Mouse (Mus musculus): ENCODE results near the gene Slc44a5.

The Slc44a5 gene

DNA sequence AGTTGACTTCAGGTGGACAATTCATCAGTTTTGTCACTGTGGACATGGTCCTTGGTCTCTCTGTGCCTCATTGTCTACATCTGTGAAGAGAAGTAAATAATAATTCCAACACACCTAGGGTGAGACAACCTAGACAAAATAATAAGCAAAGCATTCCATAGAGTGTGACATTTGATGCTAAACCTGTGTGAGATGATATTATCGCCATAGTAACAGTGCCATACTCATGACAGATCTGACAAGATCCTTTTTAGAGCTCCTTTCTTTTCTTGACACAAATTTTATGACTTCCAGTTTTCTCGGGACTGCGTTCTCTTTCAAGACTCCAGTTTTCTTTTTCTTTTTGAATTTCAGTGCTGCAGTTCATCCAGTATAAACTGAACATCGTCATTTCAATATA, 192.6 kb downstream of the Slc44a5 start:
- DNase-seq (ENCODE audit: low read depth, low spot score): no peak

DNA sequence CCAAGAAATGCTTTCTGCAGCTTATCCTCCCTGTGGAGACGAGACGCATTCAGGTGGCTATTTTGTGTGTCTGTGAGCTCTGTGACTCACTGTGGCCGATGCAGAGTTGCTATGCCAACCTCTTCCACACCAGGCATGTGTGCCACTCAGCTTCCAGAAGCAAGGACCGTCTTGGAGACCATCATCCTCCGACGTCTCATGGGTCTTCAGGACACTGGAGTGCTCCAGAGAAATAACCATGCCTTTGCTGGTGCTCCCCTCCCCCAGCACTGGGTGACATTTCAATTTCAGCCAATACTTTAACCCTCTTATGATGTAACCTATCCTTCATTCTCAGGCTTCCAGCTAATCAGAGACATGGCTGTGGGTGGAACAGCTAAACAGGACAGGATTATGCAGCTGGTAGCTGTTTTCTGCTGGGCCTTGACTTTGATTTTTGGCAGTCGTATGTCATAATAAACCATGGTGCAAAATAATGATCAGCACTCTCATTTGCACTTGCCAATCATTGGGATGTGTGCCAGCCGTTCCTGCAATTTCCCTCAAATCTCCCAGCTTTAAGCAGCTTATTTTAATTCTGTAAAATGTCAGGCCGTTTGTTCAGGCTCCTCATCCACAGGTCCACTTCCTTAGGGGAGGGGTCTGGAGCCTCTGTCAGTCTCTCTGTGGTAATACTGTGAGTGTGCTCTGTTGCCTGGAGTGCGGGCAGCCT, 198.8 kb downstream of the Slc44a5 start:
- DNase-seq (ENCODE audit: low read depth, low spot score): no peak

DNA sequence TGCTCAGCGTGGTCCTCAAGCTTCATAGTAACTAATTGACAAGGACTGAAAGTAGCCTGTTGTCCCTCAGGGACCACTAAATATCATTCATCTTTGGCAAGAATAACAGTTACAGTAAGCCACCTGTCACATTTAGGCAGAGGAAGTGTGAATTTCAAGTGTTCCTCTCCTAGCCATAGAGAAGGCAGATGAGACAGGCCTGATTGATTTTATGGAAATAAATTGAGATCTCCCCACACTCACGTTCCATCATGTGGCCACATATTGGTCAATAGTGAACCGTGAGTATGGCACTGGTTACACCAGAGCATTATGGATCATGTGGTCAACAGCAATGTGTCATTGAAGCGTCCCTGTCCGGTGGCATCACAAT, 199.3 kb downstream of the Slc44a5 start:
- DNase-seq (ENCODE audit: low read depth, low spot score): no peak

DNA sequence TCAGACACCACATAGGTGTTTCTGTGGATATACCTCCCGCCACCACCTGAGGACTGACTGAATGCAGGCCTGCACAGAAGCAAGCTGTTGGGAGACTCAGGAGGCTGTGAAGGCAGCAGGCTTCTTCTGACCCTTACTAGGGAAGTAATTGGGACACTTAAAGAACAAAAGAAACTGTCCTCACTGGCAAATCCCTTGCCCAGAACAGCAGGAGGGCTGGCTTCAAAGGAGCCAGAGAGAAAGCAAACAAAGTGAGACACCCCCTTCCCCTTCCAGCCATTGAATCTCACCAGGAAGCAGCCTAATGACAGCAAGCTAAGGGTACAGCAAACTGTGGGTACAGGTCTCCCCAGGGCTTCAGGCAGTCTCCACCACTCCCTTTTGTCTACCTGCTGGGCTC, 200.3 kb downstream of the Slc44a5 start:
- DNase-seq (ENCODE audit: low read depth, low spot score): no peak

DNA sequence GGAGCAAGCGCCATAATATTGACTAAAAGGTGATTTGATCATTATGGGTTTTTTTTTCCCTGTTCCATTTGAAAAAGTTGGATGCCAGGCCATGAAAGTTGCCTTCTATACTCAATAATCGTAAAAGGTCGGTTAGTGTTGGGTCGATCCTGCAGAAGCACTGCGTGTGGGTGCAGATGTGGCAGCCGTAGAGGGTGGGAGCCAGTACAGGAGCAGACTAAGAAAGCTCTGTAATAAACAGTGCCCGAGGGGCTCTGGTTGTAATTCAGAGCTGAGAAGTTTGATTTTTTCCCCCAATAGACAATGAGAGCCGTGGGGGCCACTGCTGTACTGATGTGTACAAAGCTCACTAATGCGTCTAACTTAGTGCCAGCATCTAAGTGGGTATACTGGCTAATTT, 200.8 kb downstream of the Slc44a5 start:
- no peak for DNase-seq (ENCODE audit: low read depth, low spot score)

DNA sequence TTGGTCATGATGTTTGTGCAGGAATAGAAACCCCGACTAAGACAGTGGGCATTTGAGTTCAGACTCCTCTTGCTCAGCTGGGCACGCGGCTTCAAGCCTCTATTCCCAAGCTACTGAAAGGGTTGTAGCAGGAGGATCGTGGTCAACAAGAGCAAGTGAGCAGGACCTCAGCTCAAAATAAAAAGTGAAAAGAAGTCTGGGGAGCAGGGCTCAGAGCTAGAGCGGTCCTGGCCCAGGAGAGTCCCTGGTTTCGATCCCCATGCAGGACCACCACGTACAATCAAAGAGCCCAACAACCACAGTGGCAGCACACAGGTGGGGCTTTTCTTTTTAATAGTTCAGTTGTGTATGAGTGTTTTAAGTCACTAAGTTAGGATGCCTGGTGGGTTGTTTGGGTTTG, 201.5 kb downstream of the Slc44a5 start:
- no peak for DNase-seq (ENCODE audit: low read depth, low spot score)

DNA sequence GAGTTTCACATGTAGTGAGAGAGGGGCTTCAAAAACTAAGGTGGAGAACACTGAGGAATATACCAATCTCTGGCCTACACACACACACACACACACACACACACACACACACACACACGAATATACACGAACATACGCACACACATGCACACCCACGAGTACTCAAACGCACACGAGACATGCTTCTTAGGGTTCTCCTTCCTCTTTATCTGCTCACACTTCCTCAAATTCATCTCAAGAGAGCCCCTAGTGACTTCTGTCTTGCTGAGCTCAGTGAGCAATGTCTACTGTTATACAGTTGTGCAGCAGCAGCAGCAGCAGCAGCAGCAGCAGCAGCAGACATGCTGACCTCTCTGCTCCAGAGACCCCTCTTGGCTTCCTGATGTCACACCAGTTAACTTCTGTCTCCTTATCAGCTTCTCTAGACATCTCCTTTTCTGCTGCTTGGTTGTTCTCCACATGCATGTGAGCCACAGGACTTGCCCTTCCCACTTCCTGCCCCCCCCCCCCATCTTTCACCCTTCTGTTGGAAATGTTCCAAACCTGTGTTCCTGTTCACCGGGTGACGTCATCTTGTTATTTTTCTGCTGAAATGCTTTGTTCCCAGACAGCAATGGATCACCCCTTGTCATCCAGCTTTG, 204.5 kb downstream of the Slc44a5 start:
- no peak for DNase-seq (ENCODE audit: low read depth, low spot score)

DNA sequence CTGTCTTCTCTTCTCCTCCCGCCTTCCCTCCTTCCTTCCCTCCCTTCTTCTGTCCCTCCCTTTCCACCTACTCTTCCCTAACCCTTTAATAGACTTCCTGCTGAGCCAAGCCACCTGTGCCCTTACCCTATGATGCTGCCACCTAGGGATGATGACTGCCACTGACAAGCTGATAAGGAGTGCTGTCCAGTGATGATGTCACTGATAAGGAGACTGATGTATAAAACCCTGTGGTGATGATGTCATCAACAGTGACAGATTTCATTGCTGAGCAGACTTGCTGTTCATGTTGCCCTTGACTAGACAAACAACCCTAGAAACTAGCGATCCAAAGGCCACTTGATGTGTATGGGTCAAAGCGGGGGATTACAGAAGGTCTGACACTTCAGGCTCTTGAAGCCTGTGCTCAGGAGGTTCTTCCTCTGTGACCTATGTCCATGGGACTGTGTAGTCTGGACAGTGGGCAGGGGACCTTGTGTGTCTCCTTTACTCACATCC, 206.2 kb downstream of the Slc44a5 start:
- DNase-seq (ENCODE audit: low read depth, low spot score): no peak

DNA sequence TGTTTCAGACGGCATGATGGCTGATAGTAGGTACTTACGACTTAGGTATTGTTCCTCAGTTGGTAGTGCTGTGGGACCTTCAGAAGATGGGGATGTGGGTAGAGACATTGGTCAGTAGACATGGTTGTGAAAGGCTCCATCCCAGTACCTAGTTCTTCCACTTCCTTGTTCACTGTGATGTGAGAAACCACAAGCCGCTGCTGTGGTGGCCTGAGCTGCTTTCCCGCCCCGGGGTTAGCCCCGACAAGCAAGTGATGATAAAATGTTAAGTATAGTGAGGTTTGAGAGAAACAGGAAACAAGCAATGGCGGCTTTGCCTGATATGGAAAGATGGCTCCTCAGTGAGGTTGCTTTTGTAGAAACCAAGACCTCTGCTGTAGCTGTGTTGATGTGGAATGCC, 209.8 kb downstream of the Slc44a5 start:
- no peak for DNase-seq (ENCODE audit: low read depth, low spot score)

DNA sequence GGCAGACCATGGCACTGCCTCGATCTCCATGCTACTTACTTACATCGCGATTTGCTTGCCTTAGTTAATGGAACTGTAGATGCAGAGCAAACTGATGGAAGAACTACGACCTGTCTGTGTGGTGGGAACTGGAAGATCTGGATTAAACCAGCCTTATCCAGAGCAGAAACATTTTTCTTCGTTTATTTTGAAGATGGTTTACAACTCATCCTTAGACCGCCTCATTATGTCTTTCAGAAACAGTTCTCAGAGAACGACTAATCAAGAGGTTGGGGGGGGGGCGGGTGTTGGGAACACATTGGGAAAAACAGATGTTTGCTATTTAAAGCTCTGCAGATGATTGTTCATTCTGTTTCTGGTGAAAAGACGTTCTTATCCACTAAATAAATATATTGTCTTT, 210.7 kb downstream of the Slc44a5 start:
- DNase-seq (ENCODE audit: low read depth, low spot score): no peak

DNA sequence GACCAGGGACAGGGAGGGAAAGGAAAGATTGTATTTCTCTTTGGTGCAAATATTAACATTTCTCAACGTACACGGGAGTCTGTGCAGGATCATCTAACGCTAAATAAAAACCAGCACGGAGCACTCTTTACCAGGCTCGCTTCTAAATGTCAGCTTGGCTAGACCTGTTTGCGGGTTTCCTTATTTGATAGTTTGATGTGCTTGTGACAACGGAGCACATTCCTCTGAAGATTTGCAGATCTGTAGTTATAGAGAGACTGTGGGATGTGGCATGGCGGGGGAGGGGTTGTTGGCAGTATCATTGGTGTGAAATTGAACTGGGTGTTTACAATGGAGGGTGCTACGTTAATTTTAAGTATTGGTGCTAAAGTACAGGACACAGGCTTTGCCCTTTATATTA, 215.4 kb downstream of the Slc44a5 start:
- DNase-seq (ENCODE audit: low read depth, low spot score): no peak

DNA sequence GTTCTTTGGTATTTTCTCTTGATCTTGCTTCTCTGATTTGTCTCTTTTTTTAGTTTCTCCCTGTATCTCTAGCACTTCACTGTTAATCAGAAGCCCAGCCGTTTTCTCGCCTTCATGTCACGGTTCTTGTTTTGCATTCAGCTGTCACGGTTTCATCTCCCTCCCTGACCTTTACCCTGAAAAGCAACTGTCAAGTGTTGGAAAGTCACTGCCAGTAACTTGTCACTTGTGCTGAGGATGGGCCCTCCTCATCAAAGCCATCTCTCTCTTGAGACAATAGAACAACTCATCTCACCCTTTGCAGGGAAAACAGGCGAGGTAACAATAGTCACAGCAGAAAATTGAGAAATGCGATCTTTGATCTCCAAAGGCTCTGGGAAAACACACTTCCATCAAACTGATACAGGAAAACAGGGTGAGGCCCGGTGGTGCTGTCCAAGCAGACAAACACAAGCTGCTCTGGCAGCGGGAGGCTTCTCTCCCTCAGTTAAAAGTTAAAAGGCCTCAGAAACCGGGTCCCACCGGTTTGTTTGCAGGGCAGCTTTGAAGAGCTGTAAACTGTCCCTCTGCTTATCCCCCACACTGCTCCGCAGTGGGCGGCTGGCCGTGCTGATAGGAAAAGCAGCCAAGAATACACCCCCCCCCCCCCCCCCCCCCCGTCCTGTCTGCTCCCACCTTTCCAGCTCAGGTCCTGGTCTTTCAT, 219.2 kb downstream of the Slc44a5 start:
- no peak for DNase-seq (ENCODE audit: low read depth, low spot score)

DNA sequence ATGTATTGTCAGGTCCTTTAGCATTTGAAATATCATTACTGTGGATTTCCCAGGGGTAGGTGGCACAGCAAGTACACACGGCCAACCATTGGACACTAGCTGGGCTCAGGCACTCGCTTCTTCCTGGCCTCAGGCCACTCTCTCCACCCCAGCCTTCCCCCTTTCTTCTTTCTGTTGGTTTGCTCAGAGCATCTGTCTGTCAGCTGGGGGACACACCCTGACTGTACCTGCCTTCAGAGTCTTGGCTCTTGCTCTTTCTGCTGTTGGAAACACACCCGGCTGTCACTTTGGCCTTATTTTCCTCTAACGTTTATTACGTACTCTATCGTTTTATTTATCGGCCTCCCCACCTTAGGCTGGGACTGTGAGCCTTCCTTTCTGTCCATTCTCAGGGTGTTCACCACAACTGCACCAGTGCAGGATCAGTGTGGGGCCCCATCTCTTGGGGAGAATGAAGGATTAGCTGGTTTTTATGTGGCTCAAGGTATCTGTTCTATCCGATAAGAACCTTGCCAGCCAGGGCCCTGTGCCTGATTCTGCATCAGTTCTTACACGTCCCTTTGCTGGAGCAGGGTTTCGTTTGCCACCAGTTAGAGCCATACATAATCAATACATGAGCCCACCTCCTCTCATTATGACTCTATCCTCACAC, 220.1 kb downstream of the Slc44a5 start:
- DNase-seq (ENCODE audit: low read depth, low spot score): no peak

DNA sequence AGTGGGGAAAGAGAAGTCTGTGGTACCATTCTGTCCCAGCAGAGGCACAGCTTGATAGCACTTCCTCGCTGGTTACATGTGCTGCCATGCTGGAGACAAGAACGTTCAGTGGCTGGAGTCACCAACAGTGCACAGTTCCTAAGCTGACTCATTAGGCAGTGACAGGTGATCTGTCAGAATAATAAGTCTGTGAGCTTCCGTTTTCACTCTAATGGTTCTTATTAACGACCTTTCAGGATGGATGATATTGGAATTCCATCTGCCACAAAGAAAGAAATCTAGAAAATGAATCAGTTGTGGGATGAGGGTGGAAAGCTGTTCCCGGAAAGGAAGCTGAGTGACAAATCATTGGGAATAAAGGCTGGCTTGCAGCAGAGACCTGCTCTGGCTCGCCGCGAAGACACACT, 227.2 kb downstream of the Slc44a5 start:
- DNase-seq (ENCODE audit: low read depth, low spot score): no peak

DNA sequence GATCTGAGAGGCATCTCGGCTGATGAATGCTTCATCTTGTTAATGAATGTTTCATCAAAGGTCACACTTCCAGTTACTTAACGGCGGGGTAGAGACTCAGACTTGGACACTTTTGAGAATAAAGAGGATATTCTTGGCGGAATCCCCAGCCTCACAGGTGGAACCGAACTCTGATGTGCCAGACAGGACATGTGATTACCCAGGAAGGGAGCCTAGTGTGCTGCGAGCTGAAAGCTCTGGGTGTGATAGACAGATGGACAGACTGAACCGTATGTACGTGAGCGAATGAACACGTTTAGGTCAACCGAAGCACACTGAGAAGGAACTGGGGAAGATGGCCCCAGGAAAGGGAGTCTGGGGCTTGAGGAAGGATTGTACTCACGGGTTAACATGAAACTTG, 228.6 kb downstream of the Slc44a5 start:
- no peak for DNase-seq (ENCODE audit: low read depth, low spot score)

DNA sequence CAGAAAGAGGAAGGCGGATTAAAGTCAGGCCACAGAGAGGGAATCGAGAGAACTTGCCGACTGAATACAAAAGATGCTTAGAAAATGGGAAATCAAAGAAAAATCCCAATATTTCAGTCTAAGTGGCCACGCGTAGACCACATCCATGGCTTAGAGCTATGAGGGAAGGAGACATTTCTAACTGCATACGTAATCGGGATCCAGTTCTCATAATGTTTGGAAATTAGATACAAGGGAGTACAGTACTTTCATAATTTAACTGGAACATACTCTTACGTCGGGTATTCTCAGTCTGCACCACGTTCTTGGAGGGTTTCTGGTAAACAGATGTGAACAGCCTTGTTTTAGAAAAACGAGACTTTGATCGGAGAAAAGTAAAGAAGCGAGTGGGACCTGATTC, 229.1 kb downstream of the Slc44a5 start:
- DNase-seq (ENCODE audit: low read depth, low spot score): no peak

DNA sequence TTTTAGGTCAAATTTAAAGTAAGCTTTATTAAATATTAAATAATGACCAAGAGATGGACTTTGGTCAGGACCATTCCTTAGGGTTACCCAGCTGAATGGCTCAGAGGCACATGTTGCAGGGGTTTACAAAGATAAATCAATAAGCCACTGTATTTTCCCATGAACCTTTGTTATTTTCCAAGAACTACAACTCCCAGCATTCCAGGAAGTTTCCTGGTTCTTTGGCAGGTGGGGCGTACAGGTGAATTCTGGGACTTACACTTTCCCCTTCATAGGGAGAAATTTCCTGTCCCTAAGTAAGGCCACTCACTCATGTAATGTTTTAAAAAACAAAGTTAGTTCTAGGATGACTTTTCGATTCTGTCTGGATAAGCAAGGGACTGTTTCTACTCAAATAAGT, 235.2 kb downstream of the Slc44a5 start:
- no peak for DNase-seq (ENCODE audit: low read depth, low spot score)

DNA sequence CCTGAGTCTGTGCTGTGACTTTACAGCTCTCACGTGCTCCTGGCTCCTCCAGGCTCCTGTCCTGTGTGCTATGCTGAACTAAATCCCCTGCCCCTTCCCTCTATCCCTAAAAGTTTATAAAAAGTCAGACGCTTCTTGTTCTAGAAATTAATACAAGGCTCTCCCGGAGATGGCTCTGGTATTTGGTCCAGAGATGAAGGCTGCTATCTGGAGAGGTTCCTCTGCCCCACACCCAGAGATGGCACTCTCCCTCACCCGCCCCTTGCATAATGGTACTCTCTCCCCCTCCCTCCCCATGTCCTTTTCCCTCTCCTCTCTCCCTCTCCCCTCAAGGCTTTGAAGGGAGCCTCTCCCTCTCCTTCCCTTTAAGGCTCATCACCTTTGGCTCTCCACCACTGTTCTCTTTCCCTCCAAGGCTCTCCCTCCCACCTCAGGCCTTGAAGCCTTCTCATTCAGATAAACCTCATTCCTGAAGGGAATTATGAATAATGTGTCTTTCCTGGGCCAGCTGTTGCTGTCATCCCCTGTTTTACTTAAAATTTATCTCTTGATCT, 236.0 kb downstream of the Slc44a5 start:
- DNase-seq (ENCODE audit: low read depth, low spot score): no peak

DNA sequence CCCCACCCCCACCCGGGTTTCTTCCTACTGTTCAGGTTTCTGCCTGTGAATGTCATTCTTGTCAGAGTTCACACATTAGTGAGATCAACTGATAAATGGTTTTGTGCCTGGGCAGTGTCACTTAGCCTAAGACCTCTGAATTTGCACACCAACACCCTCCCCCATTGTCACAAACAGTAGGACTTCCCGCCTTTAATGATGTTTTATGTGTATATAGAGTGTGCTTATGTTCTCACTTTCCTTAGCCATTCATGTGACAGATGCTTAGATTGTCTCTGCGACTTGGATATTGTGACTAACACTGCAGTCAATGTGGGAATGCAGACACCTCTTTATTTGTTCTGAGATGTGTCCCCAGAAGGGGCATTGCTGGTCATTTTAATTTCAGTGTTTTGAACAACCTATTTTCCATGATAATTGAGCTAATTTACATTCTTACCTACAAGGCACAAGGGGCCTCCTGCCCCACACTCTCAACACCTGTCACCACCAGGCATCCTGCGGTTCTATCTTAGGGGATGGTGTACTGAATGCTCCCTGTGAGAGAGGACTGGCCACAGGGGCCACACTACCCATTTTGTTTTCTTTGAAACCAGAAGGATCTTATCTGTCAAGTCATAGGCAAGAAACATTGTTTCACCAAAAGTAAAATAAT, 236.7 kb downstream of the Slc44a5 start:
- no peak for DNase-seq (ENCODE audit: low read depth, low spot score)

DNA sequence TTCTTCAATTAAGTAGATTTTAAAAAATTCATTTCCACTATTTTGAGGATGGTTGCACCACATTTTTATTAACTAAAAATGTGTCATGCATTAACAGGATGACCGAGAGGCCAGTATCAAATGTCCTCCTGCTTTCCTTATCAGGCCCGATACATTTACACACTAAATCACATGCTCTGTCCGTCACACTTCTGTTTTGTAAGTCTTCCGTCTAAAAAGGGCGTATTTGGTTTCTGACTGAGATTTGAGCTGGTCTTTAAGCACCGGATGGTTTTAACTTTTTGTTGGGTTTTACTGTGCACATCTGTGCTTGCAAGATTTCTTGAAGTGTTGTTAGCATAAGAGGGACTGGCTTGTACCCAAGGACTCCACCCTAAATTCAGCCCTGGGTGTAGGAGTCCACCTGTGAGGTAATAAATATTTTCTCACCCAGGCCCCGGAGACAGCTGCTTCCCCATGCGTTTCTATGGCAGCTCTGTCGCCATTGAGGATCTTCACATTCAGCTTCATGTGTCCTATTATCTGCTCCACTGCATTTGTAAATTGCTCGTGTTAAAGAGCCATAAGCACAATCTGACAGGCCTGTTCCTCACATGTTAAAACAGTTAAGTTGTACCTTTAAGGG, 237.3 kb downstream of the Slc44a5 start:
- DNase-seq (ENCODE audit: low read depth, low spot score): no peak

DNA sequence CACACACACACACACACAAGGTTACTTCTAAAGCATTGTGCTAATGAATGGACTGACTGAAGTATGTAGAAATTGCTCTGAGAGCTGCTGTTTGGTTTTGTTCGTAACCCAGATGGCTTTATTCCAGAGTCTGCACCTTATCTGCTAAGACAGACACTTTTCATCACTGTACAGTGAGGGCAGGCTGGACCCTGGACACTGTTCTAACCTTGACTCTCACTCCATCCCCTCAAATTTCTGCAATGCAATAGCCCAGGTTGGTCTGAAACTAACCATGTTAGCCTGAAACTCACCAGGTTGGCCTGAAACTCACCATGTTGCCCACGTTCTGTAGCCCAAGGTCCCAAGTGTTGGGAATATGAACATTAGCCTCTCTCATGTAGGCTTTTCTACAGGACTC, 239.3 kb downstream of the Slc44a5 start:
- no peak for DNase-seq (ENCODE audit: low read depth, low spot score)
